Mouse (Mus musculus) embryonic fibroblast, embryonic 13.5 days (primary cell): ENCODE measurements at regions not wholly inside any gene's neighbourhood (a gene's known extent, or its start where the extent isn't known, plus 50 kb on each side); places are given as distances from the start of the nearest gene placed in this dataset.

Experiments
- CTCF ChIP-seq: IDR thresholded peaks from 2 replicates; pipeline ENCODE4 v1.5.1; 2011; ENCODE audit warnings: mild to moderate bottlenecking, control low read depth, low read length, moderate library complexity, borderline replicate concordance; ENCODE audit not compliant: insufficient read depth
- POLR2A ChIP-seq: IDR thresholded peaks from 2 replicates; pipeline ENCODE4 v1.6.1; 2011; ENCODE audit warnings: low read depth, mild to moderate bottlenecking, control low read depth, low read length, moderate library complexity

GRCm38 (mm10) chr16:86094461-86094860 is 192.8 kb upstream of the Adamts5 start:
- TF ChIP-seq POLR2A (no peak), CTCF (no peak)
